Mouse (Mus musculus) gastrocnemius, adult 2 months (tissue): Measurements from ENCODE around the gene Lhfp. TPM values are rescaled to one million over a fixed set of nuclear protein-coding genes. Genes with fewer than 3 reads are reported as not detected.
"Not testable (repeated sequence)": the region's sequence is repeated elsewhere in the genome, so short reads cannot be mapped to it uniquely, and the experiment has no call there.

Experiments used
- DNase-seq: peaks from one replicate; pipeline ENCODE4 v3.0.0; 2022
- H3K27ac ChIP-seq: fragments of 200-600 bp; 2 replicates; pipeline ENCODE4 v1.8.1; 2022; ENCODE audit warnings: mild to moderate bottlenecking
- H3K4me3 ChIP-seq: fragments of 200-600 bp; 2 replicates; pipeline ENCODE4 v1.8.1; 2022; ENCODE audit warnings: mild to moderate bottlenecking, moderate library complexity
- CTCF ChIP-seq: fragments of 200-600 bp; IDR thresholded peaks from 2 replicates; pipeline ENCODE4 v1.8.1; 2022; ENCODE audit warnings: antibody characterized with exemption, mild to moderate bottlenecking, moderate library complexity
- intact Hi-C: fragments of 180-260 bp; cut with DNase I; formaldehyde crosslinking; loops from one replicate; pipeline ENCODE4 v1.15.1; 2025
- total RNA-seq, 2 experiments: library from RNA; stranded (reverse); gene quantifications; 2 replicates each; pipeline ENCODE4 v1.2.3; 2021

Gene Lhfp
- total RNA-seq, 2 experiments from 2014 or later = 10.0 to 16.6 TPM

DNA sequence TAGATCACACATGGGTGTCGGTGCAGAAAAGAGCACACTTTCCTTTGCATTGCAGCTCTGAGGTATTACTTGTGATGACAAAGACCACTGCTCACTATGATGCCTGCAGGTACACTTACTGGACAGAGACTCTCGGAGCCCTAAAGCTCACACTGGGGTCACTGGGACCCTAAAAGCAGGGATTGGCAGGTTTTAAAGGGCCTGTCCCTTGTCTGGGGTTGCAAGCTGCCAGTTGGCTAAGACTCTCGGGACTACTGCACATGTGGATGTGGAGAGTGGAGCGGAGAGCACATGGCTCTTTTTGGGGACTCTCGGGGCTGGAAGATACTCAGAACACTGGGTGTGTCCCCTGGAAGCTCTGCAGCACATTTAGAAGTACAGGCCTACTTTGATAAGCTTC, 182.8 kb downstream of the Lhfp start:
- intact Hi-C loops = no loop called here
- Histone ChIP-seq H3K27ac (peak overlapping the region; percentile 48; the same call in 1 of the 2 replicates), H3K4me3 (no peak overlapping the region)
- no peak for TF ChIP-seq CTCF
- peak; percentile 43 for DNase-seq

- intact Hi-C loops = no loop called here
Observed at GRCm38 (mm10) chr3:53225774-53226173, 184.4 kb downstream of the Lhfp start.

GRCm38 (mm10) chr3:53226223-53226622, 184.9 kb downstream of the Lhfp start:
- TF ChIP-seq CTCF = no peak
- Histone ChIP-seq H3K4me3 (no peak overlapping the region), H3K27ac (peak overlapping the region; percentile 53; the same call in 1 of the 2 replicates)
- intact Hi-C loops = no loop called here
- DNase-seq = no peak

More at GRCm38 (mm10) chr3:53225774-53226173, 184.4 kb downstream of the Lhfp start:
- Histone ChIP-seq H3K4me3 (no peak overlapping the region), H3K27ac (peak overlapping the region; percentile 53)
- no peak for TF ChIP-seq CTCF
- DNase-seq = no peak

- intact Hi-C loops = no loop called here
- TF ChIP-seq CTCF = no peak
- no peak for DNase-seq
- H3K27ac ChIP-seq = peak overlapping the region; percentile 24; the same call in 1 of the 2 replicates
- H3K4me3 ChIP-seq = no peak overlapping the region
Observed at GRCm38 (mm10) chr3:53227866-53228265, 186.5 kb downstream of the Lhfp start.

DNA sequence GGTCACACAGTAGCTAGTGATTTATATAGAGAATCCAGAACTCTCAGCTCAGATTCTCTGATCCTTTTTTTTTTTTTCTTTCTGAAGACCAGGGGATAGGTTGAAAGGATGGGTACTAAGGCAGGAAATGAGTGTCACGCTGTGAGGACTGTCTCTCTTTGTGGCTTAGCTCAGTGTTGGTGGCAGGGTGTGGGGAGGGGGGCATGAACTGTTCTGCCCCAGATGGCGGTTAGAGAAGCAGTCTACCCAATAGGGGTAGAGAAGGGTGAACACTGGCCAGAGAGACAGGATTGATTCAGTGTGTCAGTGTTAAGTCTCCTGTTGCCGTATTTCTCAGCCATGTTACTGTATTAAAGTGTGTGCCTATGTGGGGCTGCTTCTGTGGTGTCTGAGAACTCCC, 189.2 kb downstream of the Lhfp start:
- no peak for DNase-seq
- intact Hi-C loops = no loop called here
- no peak for TF ChIP-seq CTCF
- Histone ChIP-seq H3K27ac (peak overlapping the region; percentile 24; the same call in 1 of the 2 replicates), H3K4me3 (no peak overlapping the region)

GRCm38 (mm10) chr3:53231112-53231511, 189.8 kb downstream of the Lhfp start:
- TF ChIP-seq CTCF = no peak
- Histone ChIP-seq H3K4me3 (no peak overlapping the region), H3K27ac (peak overlapping the region; percentile 66; the same call in 1 of the 2 replicates)
- intact Hi-C loops = no loop called here
- DNase-seq = no peak

- intact Hi-C loops, H3K4me3 ChIP-seq: not testable (repeated sequence)
- peak overlapping the region; percentile 66 for H3K27ac ChIP-seq
- peak; percentile 62 for DNase-seq
Observed at GRCm38 (mm10) chr3:53232411-53232810, 191.1 kb downstream of the Lhfp start.

DNA sequence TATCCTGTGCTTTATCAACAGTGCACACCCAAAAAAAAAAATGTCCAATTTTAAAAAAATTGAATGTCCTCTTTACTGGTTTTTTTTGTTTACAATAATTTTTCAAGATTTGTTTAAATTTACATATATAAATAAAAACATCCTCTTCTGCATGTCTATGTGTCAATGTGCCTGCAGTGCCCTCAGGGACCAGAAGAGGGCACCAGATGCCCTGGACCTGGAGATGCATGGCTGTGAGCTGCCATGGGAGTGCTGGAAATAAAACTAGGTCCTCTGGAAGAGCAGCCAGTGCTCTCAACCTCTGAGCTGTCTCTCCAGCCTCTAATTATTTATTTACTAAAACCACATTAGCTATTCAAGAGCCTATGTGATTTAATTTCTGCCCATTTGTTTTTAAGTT, 193.4 kb downstream of the Lhfp start:
- Histone ChIP-seq H3K27ac (no peak overlapping the region), H3K4me3 (no peak overlapping the region)
- peak; percentile 55 for TF ChIP-seq CTCF
- intact Hi-C loops = no loop called here
- DNase-seq = no peak

GRCm38 (mm10) chr3:53236471-53236870, 195.1 kb downstream of the Lhfp start:
- Histone ChIP-seq H3K4me3 (no peak overlapping the region), H3K27ac (no peak overlapping the region)
- intact Hi-C loops = no loop called here
- no peak for TF ChIP-seq CTCF
- DNase-seq = no peak

GRCm38 (mm10) chr3:53240150-53240549, 198.8 kb downstream of the Lhfp start:
- intact Hi-C loops = no loop called here

GRCm38 (mm10) chr3:53245571-53246208, 204.4 kb downstream of the Lhfp start:
- Histone ChIP-seq H3K4me3 (no peak overlapping the region), H3K27ac (peak overlapping the region; percentile 48; the same call in 1 of the 2 replicates)
- TF ChIP-seq CTCF = no peak
- intact Hi-C loops = loop anchor here (2.0 kb wide), 1 partner anchor 217 kb away; no protein-coding TSS in a partner anchor
- peak; percentile 32 for DNase-seq

More at GRCm38 (mm10) chr3:53240150-53240549, 198.8 kb downstream of the Lhfp start:
- no peak for DNase-seq
- TF ChIP-seq CTCF = peak; percentile 16; the same call in 1 of the 2 replicates
- Histone ChIP-seq H3K27ac (no peak overlapping the region), H3K4me3 (no peak overlapping the region)

DNA sequence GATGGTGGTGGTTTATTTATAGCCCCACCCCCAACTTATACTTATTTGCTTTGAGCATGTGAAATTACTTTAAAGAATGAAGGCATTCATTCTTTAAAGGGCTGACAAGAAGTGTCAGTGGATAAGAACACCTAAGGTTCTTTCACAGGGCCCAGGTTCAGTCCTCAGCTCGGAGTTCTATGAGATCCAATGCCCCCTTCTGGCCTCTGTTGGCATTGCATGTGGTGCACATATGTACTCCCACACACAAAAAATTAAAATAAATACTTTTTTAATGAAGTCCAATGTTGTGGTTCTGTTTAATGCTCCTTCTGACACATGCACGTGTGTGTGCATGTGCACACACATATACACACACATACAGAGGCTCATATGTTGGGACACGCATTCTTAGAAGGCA, 205.8 kb downstream of the Lhfp start:
- peak; percentile 55 for DNase-seq
- TF ChIP-seq CTCF = peak; percentile 67
- intact Hi-C loops = loop anchor here (2.0 kb wide), 1 partner anchor 218 kb away; no protein-coding TSS in a partner anchor

DNA sequence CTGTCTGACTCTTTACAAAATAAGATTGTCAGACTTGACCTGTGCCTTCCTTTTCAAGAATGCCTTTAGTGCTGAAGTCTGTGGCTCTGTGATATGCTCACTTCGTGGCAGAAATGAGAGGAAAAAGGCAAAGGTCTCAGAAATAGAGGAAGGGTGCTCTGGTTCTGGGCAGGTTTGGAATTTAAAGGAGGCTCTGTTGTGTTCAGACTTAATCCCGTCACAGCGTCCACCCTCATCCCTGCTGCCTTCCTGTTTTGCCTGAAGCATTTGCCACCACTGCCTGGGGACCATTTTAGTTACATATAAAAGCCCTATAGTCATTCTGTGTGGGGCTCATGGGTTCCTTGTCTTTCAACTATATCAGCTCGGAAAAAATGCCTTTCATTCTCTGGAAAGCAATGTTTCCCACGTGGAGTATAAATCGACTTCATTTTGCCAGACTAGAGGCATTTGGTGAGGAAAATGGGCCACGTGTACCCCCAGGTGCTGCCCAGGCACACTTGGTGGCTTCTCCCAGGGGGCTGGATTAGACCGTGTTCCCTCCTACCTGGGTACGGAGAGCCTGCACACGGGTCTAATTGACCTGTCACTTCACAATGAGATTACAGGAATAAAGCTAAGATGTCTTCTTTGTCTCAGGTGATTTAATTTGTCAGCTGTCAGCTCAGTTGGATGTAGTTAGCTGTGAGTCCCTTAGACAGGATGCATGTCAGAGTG, 207.0 kb downstream of the Lhfp start:
- Histone ChIP-seq H3K27ac (no peak overlapping the region), H3K4me3 (no peak overlapping the region)
- intact Hi-C loops = no loop called here
- DNase-seq = no peak
- no peak for TF ChIP-seq CTCF

More for the DNA sequence above, 205.8 kb downstream of the Lhfp start:
- no peak overlapping the region for H3K27ac ChIP-seq
- H3K4me3 ChIP-seq = no peak overlapping the region
